Mouse (Mus musculus): ENCODE measurements around the gene Psph.
"Not testable (repeated sequence)": the region's sequence is repeated elsewhere in the genome, so short reads cannot be mapped to it uniquely, and the experiment has no call there.

Gene Psph

GRCm38 (mm10) chr5:129786818-129787790 is at the start of gene Psph:
Gene Psph (minus strand): TSS chr5:129787449.
- DNase-seq (ENCODE audit: low spot score in 2 of 2) = peak; percentile 99

GRCm38 (mm10) chr5:129790591-129790990 is 3.3 kb upstream of the Psph start:
- not testable (repeated sequence) for DNase-seq (ENCODE audit: low spot score in 2 of 2)

DNA sequence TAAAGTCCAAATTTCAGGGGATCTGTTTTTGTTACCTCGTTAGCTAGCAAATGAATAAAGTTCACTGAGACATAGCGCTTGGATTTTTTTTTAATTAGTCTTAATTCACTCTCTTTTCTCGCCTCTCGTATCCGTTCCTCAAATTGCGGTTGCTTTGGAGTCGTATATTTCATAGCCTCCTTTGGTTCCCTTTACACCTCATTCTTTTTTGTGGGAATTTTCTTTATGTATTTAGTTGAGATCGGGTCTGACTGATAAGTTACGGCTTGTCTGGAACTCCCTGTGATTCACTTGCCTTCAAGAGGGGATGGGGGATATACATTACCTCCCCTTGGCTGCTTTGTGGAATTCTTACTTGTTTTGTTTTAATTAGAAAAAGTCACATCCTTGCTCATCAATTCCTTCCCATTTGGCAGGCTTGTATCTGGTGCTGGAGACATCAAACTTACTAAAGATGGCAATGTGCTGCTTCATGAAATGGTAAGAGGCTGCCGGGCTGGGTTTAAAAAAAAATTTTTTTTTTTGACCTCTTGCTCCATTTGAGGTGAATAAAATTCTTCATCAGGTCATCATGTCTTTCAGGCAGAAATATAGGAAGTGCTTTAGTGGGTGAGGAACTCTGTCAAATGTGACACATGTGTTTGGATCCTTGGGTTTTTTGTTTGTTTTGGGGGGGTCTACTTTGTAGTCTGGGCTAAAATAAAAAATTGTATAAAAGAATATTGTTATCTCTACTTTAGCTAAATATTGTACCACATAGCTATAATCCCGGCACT is 757 bp upstream of the Psph start:
- DNase-seq (ENCODE audit: low spot score in 2 of 2) = no peak

- DNase-seq (ENCODE audit: low spot score in 2 of 2) = no peak
Observed at GRCm38 (mm10) chr5:129786161-129786560, 1.1 kb downstream of the Psph start.

DNA sequence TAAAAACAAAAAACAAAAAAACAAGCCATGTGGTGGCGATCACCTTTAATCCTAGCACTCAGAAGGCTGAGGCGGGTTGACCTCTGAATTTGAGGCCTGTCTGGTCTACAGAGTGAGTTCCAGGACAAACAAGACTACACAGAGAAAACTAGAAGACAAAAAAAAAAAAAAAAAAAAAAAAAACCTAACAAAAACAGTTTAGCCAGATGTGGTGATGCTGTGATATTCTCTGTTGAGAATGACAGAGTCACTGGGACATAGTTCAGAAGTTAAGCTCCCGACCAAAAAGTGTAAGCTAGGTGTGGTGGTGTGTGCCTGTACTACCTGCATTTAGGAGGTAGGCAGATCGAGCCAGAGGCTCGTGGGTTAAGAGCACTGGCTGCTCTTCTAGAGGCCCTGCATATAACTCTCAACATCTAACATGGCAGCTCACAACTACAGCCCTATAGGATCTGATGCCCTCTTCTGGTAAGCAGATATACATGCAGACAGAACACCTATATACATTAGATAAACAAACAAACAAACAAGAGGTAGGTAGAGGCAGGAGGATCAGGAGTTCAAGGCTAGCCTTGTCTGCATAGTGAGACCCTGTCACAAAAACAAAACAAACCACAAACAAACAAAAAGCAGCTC is 1.9 kb downstream of the Psph start:
- no peak for DNase-seq (ENCODE audit: low spot score in 2 of 2)

DNA sequence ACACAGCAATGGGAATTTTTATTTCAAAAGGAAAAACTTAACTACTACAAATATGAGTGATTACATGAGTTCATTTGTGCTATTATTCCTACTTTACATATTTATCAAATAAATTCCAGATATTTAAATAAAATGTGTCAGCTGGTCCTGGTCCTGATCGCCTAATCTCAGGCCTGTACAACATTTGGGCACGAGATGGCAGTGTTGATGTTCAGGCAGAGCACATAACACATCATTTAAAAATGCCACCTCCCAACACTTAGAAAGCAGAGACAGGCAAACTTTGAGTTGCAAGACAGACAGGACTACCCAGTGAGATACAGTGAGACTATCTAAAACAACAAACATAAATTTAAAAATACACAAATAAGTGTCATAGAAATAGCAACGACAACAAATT is 5.0 kb downstream of the Psph start:
- DNase-seq (ENCODE audit: low spot score in 2 of 2) = peak in 1 of 2 experiments; percentile 35

- DNase-seq (ENCODE audit: low spot score in 2 of 2) = no peak
Observed at GRCm38 (mm10) chr5:129780131-129780530, 7.1 kb downstream of the Psph start.

DNA sequence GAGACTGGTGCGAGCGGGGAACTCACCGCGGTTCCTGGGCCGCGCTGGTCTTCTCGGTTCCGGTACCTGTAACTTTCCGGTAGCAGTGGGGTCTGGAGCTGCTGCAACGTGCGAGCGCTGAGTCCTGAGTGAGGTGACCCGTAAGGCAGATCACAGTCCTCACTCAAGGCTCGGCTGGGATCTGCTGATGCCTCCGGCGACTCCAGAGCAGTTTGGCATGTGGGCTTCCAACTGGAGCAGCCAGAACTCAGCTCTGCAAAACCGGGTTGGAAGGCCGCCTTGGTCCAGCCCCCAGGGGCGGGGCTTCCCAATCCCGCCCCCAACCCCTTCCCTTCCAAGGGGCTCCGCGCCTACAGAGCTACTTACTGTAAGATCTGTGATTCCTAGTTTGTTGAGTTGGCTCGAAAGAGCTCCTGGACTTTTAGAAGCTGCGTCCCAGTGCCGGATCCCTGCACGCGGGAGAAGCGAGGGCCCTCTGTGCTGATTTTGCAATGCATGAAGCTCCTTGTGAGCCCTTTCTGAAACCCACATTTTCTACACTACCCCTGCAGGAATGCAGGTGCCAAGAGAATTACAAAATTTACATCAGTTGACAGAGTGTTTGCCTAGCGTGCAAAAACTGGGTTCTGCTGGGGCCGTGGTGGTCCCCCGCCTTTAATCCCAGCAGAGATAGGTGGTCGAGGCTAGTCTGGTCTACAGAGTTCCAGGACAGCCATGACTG is 8.1 kb downstream of the Psph start:
- peak; percentile 89 to 90 for DNase-seq (ENCODE audit: low spot score in 2 of 2)

- DNase-seq (ENCODE audit: low spot score in 2 of 2) = no peak
Observed at GRCm38 (mm10) chr5:129778348-129778995, 8.8 kb downstream of the Psph start.

GRCm38 (mm10) chr5:129774661-129775060 is 12.6 kb downstream of the Psph start:
- DNase-seq (ENCODE audit: low spot score in 2 of 2) = no peak

GRCm38 (mm10) chr5:129773330-129773729 is 13.9 kb downstream of the Psph start:
- not testable (repeated sequence) for DNase-seq (ENCODE audit: low spot score in 2 of 2)

- no peak for DNase-seq (ENCODE audit: low spot score in 2 of 2)
Observed at GRCm38 (mm10) chr5:129772433-129772832, 14.8 kb downstream of the Psph start.

GRCm38 (mm10) chr5:129770443-129771355 is 16.6 kb downstream of the Psph start:
- no peak for DNase-seq (ENCODE audit: low spot score in 2 of 2)

DNA sequence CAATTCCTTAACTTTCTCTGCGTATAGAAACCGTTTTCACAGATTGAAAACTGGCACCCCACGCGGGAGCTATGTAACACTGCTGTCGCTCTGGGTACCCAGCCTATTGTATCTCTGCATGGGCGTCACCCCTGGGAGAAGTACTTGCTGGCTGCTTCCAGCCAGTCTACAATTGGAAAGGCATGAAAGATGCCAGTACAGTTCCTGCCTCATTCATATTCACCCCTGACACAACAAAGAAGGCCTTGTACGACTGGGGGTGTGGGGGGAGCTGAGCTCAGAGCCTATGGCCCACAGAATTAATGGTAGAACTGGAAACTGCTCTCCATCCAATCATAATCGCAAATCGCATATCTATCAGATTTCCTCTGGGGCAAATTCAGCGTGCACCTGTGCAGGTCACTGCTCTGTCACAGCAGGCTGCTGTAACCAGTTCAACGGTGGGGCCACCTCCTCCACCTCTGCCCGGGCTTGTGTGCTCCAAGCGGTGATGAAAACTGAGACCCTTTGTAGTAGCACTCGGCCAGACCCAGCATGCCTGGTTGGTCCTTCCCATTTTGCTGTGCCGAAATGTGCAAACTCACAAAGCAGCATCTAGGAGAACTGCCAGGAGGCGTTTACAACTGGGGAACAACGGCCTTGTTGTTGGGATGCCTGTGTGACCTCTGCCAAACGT is 25.2 kb downstream of the Psph start:
- peak; percentile 80 to 85 for DNase-seq (ENCODE audit: low spot score in 2 of 2)

DNA sequence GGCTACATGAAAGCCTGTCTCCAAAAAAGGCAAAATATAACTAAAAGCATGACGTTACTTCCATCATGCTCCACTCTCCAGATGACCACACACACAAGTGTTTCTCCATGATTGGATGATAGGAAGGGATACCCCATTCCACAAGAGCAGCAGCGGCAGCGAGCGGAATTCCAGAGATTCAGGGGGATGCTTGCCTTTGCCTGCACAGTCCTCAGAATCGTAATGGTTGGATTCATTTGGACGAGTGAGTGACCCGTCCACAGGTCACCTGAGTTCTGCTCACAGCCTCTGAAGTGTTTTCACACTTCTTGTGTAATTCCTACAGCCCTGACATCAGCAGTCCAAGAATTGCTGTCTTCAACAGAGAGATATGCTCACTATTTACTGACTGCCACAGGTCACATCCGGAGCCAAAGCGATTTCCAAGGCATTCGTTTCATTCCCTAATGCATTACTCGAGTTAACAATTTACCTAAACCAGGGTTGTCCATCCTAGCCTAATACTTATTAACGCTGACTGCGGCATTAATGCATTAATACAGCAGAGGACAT is 27.2 kb downstream of the Psph start:
- no peak for DNase-seq (ENCODE audit: low spot score in 2 of 2)

DNA sequence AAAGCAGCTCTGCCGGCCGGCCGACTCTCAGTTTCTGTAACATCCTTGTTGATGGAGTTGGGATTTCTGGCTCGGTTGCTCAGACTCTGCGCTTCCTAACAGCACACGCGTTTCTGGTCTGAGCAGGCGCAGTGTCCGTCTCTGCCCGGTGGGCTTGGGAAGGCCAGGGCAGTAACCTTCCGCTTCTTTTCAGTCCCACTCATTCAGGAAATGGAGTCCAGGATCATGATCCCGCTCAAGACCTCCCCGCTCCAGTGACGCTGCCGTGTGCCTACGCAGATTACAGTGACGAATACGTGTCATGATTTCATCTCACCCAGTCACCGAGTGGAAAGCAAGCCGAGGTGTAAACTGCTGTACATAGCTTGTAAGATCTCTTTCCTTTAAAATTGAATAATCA is 30.4 kb downstream of the Psph start:
- no peak for DNase-seq (ENCODE audit: low spot score in 2 of 2)

DNA sequence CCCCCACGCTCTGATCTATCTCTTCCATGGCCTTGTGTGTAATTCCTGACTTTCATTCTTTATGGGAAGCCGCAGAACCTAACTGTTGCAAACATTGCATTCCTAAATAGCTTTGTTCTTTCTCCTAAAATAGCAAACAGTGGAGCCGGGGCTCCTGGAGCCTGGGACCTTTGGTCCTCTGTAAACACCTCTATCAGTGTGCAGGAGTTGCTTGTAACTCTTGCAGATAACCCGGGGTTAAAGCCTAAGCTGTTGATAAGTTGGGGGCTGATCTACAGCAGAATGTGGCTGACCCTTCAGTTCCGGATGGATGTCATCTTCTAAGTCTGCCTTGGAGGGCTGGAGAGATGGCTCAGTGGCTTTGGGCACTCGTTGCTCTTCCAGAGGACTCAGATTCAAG is 43.2 kb downstream of the Psph start:
- no peak for DNase-seq (ENCODE audit: low spot score in 2 of 2)

DNA sequence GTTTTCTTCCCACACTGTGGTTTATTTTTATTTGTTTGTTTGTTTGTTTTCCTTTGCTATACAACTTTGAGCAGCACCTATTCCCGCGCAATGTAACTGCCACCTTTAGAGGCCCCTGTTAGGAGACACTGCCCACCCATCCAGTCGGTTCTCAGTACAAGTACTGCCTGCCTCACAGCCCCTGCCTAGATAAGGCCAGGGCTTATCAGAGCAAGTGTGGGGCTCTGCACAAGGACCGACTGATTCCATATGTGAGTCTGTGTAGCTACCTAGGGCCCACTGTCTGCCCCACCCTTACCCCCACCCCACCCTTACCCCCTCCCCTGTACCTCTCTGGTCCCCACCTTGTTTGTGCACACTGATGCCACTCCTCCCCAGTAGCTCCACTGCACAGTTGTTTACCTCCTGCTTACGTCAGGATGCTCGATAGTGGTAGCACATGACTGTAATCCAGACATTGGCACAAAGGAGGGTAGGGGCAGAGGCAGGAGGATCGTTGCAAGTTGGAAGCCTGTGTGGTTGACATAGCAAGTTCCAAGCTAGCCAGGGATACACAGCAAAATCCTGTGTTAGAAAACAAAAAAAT is 44.3 kb downstream of the Psph start:
- DNase-seq (ENCODE audit: low spot score in 2 of 2) = no peak

- DNase-seq (ENCODE audit: low spot score in 2 of 2) = peak in 1 of 2 experiments; percentile 33
Observed at GRCm38 (mm10) chr5:129740976-129741375, 46.3 kb downstream of the Psph start.
